Mouse (Mus musculus) adrenal gland, adult 2 months (tissue): ENCODE measurements at regions not wholly inside any gene's neighbourhood (a gene's known extent, or its start where the extent isn't known, plus 50 kb on each side); places are given as distances from the start of the nearest gene placed in this dataset.

Experiments
- DNase-seq: peaks from one replicate; pipeline ENCODE4 v3.0.0; 2021

DNA sequence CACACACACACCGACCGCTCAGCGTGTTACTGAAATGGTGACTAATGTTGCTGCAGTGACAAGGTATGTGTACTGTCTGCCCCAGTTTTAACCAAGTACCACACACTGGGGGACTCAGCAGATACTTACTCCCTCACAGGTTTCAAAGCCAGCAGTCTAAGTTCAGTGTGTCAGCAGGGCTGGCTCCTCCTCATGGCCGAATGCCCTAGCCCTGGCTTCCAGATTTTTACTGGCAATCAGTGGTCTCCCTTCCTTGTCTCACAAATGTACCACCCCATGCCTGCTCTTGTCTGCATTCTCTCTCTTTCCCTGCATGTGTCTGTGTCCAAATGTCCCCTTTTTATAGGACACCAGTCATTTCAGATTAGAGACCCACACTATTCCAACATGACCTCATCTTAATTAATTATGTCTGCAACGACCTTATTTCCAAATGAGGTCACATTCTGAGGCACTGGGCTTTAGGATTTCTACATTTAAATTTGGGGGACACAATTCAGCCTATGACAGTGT lies 114.7 kb downstream of the Uri1 start:
- DNase-seq, result no peak

DNA sequence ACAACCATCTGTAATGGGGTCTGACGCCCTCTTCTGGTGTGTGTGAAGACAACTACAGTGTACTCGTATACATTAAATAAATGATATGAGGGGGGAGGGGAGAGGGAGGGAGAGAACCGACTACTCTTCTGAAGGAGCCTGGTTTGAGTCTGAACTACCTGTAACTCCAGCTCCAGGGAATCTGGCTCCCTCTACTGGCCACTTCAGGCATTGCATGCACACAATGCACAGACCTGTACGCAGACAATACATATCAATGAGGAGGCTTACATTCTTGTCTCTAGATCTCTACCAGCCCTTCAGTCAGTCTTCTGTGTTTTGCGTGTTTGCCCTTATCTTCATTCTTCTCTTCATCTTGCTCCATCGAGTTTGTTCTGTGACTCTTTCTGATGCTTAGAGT lies 120.4 kb upstream of the Zfp536 start:
- DNase-seq, result peak; percentile 11

DNA sequence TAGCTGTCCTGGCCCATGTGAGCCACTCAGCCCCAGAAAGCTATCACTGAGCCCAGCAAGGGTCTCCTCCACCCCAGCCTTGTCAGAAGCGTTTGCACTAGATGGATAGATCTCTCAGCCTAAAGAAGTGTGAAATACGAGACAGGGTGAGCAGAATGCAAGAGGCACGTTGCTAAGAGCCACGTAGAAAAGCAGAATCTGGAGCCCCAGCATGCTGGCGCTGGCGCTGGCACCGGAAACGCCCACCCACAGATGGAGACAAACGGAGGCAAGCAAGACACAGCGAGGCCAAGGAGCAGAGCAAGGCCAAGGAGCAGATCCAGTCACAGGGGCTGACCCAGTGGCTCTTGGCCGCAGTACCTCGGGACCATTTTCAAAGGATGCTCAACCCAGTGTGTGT lies 100.9 kb upstream of the Zfp536 start:
- no peak for DNase-seq

DNA sequence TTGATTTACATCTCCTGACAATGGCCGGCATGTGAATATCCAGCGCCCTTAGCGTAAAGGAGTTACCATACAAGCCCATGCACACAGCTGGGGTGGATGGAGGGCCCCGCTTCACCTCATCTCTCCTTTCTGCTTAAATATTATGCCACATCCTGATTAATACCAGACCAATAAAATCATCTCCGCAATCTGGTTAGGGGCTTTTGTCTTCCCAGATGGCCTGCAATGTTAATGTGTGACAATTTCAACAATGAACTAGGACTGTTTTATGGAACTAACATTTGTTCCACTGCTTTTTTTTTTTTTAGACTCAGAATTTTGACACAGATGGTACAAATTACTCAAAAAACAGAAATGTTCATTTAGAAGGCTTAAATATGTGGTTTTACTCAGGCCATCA lies 97.5 kb upstream of the Zfp536 start:
- DNase-seq, result no peak

DNA sequence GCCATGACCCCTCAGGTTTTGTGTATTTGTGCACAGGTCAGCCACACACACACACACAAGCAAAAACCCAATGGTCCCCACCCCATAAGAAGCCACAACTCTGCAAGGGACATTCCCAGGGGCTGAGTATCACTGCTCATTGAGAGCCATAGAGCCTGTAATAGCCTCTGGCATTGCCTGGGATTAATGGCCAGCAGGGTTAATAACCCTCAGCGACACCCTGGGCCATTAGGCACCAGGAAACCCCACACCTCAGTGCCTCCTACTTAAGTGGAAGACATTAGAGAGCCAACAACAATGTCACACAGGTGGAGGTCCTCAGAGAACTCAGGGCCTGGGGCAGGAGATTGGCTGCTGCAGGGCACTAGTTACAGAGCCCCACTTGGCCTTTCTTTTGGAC lies 93.0 kb upstream of the Zfp536 start:
- DNase-seq, result no peak

DNA sequence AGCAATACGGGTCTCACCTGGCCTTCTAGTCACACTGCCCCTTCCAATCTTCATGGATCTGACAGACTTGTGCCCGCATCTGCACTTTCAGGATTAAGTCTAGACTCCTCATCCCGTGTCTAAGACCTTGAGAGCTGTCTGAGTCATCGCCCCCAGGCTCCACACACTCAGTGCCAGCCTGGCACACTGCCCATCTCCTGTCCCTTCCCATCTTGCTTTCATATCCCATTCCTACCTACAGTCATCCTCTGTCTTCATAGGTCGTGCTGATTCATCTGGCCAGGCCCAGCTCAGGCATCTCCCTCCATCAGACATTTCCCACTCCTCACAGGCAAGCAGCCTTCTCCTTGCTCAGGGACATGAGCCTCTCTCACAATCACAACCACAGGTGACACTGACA lies 78.0 kb upstream of the Zfp536 start:
- DNase-seq, result peak; percentile 69

DNA sequence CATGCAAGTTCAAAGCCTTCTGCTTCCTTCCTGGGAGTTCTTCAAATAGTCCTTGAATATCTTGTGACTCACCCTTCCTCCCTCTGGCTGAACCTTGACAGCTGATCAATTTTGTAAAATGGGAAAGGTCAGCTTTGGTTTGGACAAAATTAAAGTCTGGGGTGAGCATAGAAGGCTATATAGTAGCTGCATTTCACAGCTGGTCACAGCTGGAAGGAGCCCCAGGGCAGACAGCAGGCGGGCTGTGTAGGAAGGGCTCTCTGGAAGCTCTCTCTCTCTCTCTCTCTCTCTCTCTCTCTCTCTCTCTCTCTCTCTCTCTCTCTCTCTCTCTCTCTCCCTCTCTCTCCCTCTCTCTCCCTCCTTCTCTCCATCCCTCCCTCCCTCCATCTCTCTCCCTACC lies 71.8 kb upstream of the Zfp536 start:
- peak; percentile 49 for DNase-seq

DNA sequence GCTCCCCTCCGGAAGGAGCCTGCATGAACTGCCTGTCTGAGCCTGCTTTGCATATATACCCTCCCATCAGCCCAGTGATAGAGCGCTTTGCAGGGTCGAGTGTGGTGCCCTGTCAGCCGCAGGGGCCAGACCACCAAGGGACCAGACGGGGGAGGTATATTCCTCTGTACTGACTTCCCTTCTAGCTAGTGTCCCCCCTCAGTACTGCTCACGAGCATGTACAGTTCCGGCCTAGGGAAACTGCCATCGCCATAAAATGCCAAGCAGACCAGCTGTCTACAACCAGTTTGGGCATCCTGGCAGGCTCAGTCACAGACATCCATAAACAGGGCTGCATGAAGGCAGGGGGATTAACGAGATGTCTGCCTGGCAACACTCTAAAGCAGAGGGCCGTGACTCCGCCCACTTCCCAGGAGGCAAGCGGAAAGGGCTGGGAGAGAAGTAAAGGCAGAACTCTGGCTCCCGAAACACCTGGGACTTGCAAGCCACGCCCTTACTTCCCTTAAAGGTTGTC lies 68.6 kb upstream of the Zfp536 start:
- DNase-seq, result no peak

DNA sequence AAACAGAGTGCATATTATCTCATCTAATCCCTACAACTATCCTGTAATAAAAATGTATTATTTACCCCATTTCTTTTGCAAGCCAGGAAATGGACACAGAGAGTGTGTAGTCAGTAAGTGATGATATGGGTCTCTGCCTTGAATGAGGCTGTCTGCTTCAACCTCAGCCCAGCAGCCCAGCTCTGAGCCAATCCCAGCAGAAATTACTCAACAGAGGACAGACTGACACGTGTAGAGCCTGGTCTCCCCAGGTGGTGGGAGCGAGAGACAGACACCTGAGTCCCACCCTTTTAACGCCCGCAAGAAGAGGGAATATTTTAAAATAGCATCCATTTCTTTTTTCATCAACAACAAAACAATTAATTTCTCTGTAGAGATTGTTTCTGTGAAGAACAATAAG lies 68.1 kb upstream of the Zfp536 start:
- no peak for DNase-seq

DNA sequence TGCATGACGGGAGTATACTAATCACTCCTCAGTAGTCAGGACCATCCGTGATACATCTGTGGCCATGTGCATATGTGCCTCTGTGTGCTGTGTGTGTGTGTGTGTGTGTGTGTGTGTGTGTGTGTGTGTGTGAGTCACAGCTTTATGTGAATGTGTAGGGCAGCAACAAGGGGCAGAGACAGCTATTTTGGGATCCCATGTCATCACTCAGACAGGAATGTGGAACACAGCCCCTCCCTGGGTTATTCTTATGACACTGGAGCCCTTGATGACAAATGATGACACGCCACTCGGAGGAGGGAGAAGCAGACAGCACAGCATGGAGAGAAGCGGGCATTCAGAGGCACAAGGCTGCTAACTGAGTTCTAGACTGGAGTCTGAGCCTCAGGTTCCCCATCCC lies 64.4 kb upstream of the Zfp536 start:
- peak; percentile 31 for DNase-seq

DNA sequence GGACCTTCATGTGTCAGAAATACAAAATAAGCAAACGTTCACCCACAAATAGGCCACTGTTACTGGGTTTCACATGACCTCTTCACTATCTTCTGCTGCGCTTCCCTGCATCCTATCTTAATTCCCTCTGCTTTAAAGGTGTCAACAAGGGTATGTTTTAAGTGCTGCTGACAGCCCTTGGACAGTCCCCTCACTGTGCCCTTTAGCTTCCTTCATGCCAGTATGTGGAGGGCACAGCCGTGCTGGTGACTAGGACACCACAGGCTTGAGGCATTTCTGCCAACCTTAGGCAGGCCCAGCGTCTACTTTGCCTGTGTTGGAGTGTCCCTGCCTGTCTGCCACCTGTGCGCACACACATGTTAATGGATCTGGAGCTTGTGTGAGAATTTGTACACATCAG lies 63.9 kb upstream of the Zfp536 start:
- no peak for DNase-seq

DNA sequence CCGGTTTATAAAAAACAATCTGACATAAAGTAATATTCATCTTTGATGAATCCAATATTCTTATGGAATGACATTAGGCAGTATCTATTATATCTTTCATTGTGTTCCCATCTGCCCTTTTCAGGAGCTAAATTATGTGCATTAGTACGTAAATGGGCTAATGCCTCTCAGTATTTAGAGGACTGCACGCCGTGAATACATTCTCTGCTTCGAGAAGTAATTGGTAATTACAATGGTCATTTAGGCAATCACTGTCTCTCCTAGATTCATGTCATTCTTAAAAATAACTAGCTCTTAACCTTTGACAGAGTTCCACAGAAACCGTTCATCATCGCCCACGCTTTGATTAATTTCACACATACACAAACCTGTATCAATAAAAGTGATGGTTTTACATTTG lies 60.0 kb upstream of the Zfp536 start:
- DNase-seq, result no peak

DNA sequence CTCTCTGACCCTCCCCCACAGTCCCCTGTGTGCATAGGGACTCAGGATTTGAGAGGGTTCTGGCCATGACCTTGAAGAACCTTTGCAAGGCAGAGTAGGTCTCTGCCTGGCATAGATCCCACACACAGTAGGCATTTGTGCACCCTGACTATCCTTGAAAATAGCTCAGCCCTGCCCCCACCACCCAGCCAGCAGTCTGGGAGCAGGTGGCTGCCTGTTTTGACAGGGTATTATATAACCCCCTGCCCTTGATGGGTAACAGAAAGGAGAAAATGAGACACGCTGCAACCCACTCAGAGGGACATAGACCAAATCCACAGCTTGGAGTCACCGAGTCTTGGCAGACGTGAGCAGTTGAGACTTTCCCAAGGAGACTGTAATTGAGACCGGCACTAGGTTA lies 58.9 kb upstream of the Zfp536 start:
- DNase-seq, result peak; percentile 14

DNA sequence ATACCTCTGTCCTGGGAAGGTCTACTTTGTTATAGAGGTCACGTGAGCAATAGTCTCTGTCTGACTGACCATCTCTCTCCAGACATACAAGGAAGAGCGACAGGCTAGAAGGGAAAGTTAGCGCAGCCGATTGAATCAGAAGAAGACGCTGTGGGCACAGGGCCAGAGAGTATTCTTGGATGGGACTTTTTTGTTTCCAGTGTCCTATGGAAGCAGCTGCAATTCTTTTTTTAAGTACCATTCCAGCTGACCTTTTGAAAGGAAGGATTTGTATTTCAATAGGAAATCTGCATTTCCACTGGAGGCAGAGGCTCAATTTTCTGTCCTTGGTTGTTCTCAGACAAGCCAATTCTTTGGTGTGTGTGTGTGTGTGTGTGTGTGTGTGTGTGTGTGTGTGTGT lies 52.3 kb upstream of the Zfp536 start:
- DNase-seq, result no peak
